Mouse (Mus musculus): ENCODE results near the gene Ccdc74a.

Gene Ccdc74a

GRCm38 (mm10) chr16:17642311-17642710 is 4.0 kb upstream of the Ccdc74a start:
- no peak for DNase-seq

- no peak for DNase-seq
These were observed 2.8 kb upstream of the Ccdc74a start for GRCm38 (mm10) chr16:17643437-17643990.

- DNase-seq = no peak
These were observed 886 bp downstream of the Ccdc74a start for GRCm38 (mm10) chr16:17647156-17647555.

GRCm38 (mm10) chr16:17647566-17648340 is 1.5 kb downstream of the Ccdc74a start:
- DNase-seq = no peak

- DNase-seq = no peak
These were observed 3.8 kb downstream of the Ccdc74a start for GRCm38 (mm10) chr16:17649925-17650605.

- no peak for DNase-seq
These were observed 4.4 kb downstream of the Ccdc74a start for GRCm38 (mm10) chr16:17650711-17651110.

GRCm38 (mm10) chr16:17652607-17653006 is 6.3 kb downstream of the Ccdc74a start:
- no peak for DNase-seq

DNA sequence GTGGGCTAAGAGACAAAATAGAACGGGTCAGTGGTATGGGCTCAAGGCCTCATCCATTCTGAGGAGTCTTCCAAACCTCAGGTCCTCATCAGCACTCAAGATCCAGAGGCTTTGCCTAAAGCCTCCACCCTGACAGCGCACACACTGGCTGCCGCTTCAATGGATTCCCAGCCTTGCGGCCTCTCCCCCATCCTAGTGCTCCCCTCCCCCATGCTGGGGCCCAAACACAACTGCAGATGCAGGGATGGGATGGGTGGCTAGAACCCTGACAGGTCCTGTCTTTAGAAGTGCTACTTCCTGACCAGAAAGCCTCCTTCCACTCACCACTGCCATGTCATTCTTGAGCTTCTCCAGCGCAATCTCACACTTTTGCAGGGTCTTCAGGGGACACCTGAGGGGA is 7.3 kb downstream of the Ccdc74a start:
- DNase-seq = no peak

DNA sequence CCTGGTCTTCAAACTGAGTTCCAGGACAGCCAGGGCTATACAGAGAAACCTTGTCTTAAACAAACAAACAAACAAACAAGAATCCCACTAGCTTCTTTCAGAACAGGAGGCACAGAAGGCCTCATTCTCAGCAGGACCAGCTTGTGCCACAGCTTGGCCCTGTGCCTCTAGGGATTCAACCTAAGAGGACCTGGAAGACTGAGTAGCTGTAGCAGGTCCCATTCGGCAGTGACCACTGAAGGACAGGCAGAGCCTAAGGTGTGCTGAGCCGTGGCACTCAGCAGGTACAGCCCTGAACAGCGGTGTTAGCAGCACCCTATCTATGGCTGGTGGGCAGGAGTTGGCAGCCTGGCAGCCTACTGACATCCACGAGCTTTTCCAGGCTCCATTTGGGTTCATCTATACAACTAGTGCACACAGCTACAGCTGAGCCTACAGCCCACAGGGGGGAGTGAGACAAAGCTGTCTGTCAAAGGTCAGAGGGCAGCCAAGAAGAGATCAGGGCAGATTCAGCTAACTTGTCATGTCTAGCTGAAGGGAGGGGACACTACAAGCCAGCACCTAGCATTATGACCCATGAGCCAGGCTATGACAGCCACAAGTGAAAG is 8.0 kb downstream of the Ccdc74a start:
- DNase-seq = no peak

GRCm38 (mm10) chr16:17656212-17656871 is 10.1 kb downstream of the Ccdc74a start:
- DNase-seq = peak; percentile 30

DNA sequence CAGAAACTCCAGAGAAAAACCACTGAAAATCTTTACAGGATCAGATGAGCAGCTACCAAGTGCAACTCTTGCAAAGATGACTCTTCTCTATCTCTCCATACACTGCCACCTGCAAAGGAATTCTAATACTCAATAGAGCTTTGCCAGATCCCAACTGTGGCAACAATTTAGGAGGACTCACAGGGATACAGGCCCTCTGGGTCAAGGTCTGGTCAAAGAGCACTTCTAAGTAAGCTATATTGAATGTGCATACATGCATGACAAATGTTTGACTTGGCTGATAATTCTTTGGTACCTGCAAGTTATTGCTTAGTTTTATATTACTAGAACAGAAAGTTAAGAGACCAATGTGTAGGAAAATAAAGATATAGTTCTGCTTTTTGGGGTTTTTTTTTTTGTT is 19.3 kb downstream of the Ccdc74a start:
- no peak for DNase-seq

- no peak for DNase-seq
These were observed 23.6 kb downstream of the Ccdc74a start for GRCm38 (mm10) chr16:17669886-17670285.

- no peak for DNase-seq
These were observed 48.6 kb downstream of the Ccdc74a start for GRCm38 (mm10) chr16:17694860-17695259.

Measured in kidney, postnatal 14 days (tissue).